Comparison of ENCODE assay signal across 8 mouse cellular contexts in genomic region chr8:46470091-46470791, GRCm38 (mm10). TPM values are rescaled to one million over a fixed set of nuclear protein-coding genes. Genes with fewer than 3 reads are reported as not detected.
A peak's percentile ranks its signal among the peaks of the same experiment; 100 is the strongest.
DNase-seq lines count a peak whose midpoint lies in the region; ATAC-seq and TF ChIP-seq lines count a peak whose summit lies in the region.

No protein-coding gene starts in this region.

- peaks cover 4% of the 10 kb centered on the region; the same call in 1 of the 2 replicates for H3K4me1 ChIP-seq in kidney, adult 2 months (ENCODE audit: control insufficient read depth, insufficient read depth, low read length)
- H3K4me1 ChIP-seq in forebrain, embryonic 11.5 days (replicated peaks; ENCODE audit: control insufficient read depth, insufficient read depth, low read length), result no peaks in the 10 kb centered on the region; the same call in 1 of the 2 replicates
- no peaks in the 10 kb centered on the region; the same call in 1 of the 2 replicates for H3K4me1 ChIP-seq in intestine, postnatal 0 days (replicated peaks; ENCODE audit: control insufficient read depth, insufficient read depth, low read length)
- H3K4me1 ChIP-seq in midbrain, embryonic 15.5 days, result peaks cover 10% of the 10 kb centered on the region

- H3K4me2 ChIP-seq in forebrain, embryonic 11.5 days (ENCODE audit: low read depth, low read length, severe bottlenecking), result peak overlapping the region; percentile 86; the same call in 1 of the 2 replicates
- H3K4me2 ChIP-seq in intestine, postnatal 0 days (replicated peaks; ENCODE audit: low read depth), result peak overlapping the region; percentile 85
- H3K4me2 ChIP-seq in midbrain, embryonic 15.5 days, result peak overlapping the region; percentile 73

- no peak for TF ChIP-seq POLR2A in kidney, adult 2 months (IDR thresholded peaks at IDR 0.05; ENCODE audit: low read depth, low read length)

- no peak for TF ChIP-seq CTCF in kidney, adult 2 months (conservative IDR thresholded peaks at IDR 0.05; ENCODE audit: insufficient read depth, insufficient read length, low read depth, low read length)
- no peak for TF ChIP-seq CTCF in intestine, postnatal 0 days (IDR thresholded peaks at IDR 0.05; ENCODE audit: low read depth)

- no peaks in the 10 kb centered on the region for H3K27me3 ChIP-seq in kidney, adult 2 months (replicated peaks; ENCODE audit: control insufficient read depth, insufficient read depth, low read length)
- no peaks in the 10 kb centered on the region; the same call in 1 of the 2 replicates for H3K27me3 ChIP-seq in forebrain, embryonic 11.5 days (ENCODE audit: control insufficient read depth, insufficient read depth, low read length)
- H3K27me3 ChIP-seq in intestine, postnatal 0 days (replicated peaks; ENCODE audit: control insufficient read depth, insufficient read depth, low read length), result no peaks in the 10 kb centered on the region
- no peaks in the 10 kb centered on the region for H3K27me3 ChIP-seq in midbrain, embryonic 15.5 days (replicated peaks)

- no peaks in the 10 kb centered on the region for H3K36me3 ChIP-seq in kidney, adult 2 months (ENCODE audit: control insufficient read depth, insufficient read depth, low read length)
- no peaks in the 10 kb centered on the region for H3K36me3 ChIP-seq in forebrain, embryonic 11.5 days (ENCODE audit: control insufficient read depth, insufficient read depth, low read length)
- H3K36me3 ChIP-seq in intestine, postnatal 0 days (ENCODE audit: control insufficient read depth, insufficient read depth), result no peaks in the 10 kb centered on the region
- H3K36me3 ChIP-seq in midbrain, embryonic 15.5 days (replicated peaks), result no peaks in the 10 kb centered on the region

- H3K4me3 ChIP-seq in kidney, adult 2 months (ENCODE audit: insufficient read depth, low read depth, low read length), result no peak overlapping the region
- peak overlapping the region; percentile 78 for H3K4me3 ChIP-seq in forebrain, embryonic 11.5 days (ENCODE audit: low read depth, low read length)
- H3K4me3 ChIP-seq in intestine, postnatal 0 days (ENCODE audit: low read depth, low read length), result no peak overlapping the region
- H3K4me3 ChIP-seq in midbrain, embryonic 15.5 days, result peak overlapping the region; percentile 88

- H3K9ac ChIP-seq in forebrain, embryonic 11.5 days (ENCODE audit: low read length), result no peak overlapping the region
- H3K9ac ChIP-seq in intestine, postnatal 0 days (ENCODE audit: low read depth, low read length), result no peak overlapping the region
- H3K9ac ChIP-seq in midbrain, embryonic 15.5 days, result no peak overlapping the region

- H3K9me3 ChIP-seq in forebrain, embryonic 11.5 days (ENCODE audit: control insufficient read depth, low read length), result no peaks in the 10 kb centered on the region
- no peaks in the 10 kb centered on the region for H3K9me3 ChIP-seq in intestine, postnatal 0 days (ENCODE audit: control insufficient read depth)
- H3K9me3 ChIP-seq in midbrain, embryonic 15.5 days, result no peaks in the 10 kb centered on the region

- WGBS in kidney, adult 2 months, result 34% methylated on average over 15 of the region's 15 CpGs
- 41% methylated on average over 15 of the region's 15 CpGs for WGBS in forebrain, embryonic 11.5 days
- WGBS in intestine, postnatal 0 days, result 35% methylated on average over 15 of the region's 15 CpGs
- WGBS in midbrain, embryonic 15.5 days, result 39% methylated on average over 15 of the region's 15 CpGs

- H3K27ac ChIP-seq in kidney, adult 2 months (ENCODE audit: insufficient read depth, low read depth, low read length), result no peak overlapping the region
- no peak overlapping the region for H3K27ac ChIP-seq in forebrain, embryonic 11.5 days (ENCODE audit: low read depth, low read length)
- 0 out of 2 replicates have a peak overlapping the region, but pooled peaks have one; percentile 15 for H3K27ac ChIP-seq in intestine, postnatal 0 days (ENCODE audit: low read depth, low read length)
- H3K27ac ChIP-seq in midbrain, embryonic 15.5 days, result peak overlapping the region; percentile 85

- peak; percentile 36 for DNase-seq in kidney, adult 2 months
- DNase-seq in kidney, adult 11 months, result no peak
- peak; percentile 79 for DNase-seq in NIH3T3 (ENCODE audit: low read depth)
- no peak for DNase-seq in forebrain, embryonic 11.5 days (ENCODE audit: low spot score)
- no peak for DNase-seq in right cerebral cortex, postnatal 10 days (ENCODE audit: low spot score in 2 of 2)
- no peak for DNase-seq in left cerebral cortex, adult 9 months (ENCODE audit: low spot score in 2 of 2)

- ATAC-seq in forebrain, embryonic 11.5 days (replicated peaks; ENCODE audit: low FRiP score), result no peak; the same call in none of the 2 replicates
- ATAC-seq in intestine, postnatal 0 days, result peak; percentile 2; the same call in 1 of the 2 replicates
- no peak; the same call in 1 of the 2 replicates for ATAC-seq in midbrain, embryonic 15.5 days (replicated peaks)

RNA-seq across cellular contexts. Expression of gene Acsl1, which starts 0.6 kb away (rescaled TPM):
- 206 and 212 TPM in 2 replicates for polyA plus RNA-seq in kidney, adult 2 months (2012; rRNA removed)
- 6.2 and 6.7 TPM in 2 replicates for polyA plus RNA-seq in forebrain, embryonic 11.5 days (2014; fragmentation: Nextera tagmentation; extraction: Ambion mirVana)
- polyA plus RNA-seq in intestine, postnatal 0 days (2015; fragmentation: Nextera tagmentation; extraction: Ambion mirVana), result 54.0 and 59.1 TPM in 2 replicates
- 17.2 and 18.8 TPM in 2 replicates for polyA plus RNA-seq in midbrain, embryonic 15.5 days (2015; fragmentation: Nextera tagmentation; extraction: Ambion mirVana)

Comparison
In these comparisons a context has a peak if more than half of its experiments do, and no peak if none do; other contexts are left out.
1. DNase-seq: peak in kidney, adult 2 months (single experiment) and NIH3T3 (single experiment); none in kidney, adult 11 months (single experiment), forebrain, embryonic 11.5 days (single experiment), right cerebral cortex, postnatal 10 days (0 of 2) and left cerebral cortex, adult 9 months (0 of 2).
2. H3K27ac ChIP-seq: peak in intestine, postnatal 0 days (single experiment) and midbrain, embryonic 15.5 days (single experiment); none in kidney, adult 2 months (single experiment) and forebrain, embryonic 11.5 days (single experiment).
3. H3K4me3 ChIP-seq: peak in forebrain, embryonic 11.5 days (single experiment) and midbrain, embryonic 15.5 days (single experiment); none in kidney, adult 2 months (single experiment) and intestine, postnatal 0 days (single experiment).
4. Peak in every context shown above with its lines, with median percentiles within 50 percentile points of each other: H3K4me2 ChIP-seq.